Mouse (Mus musculus) limb, embryonic 10.5 days (tissue): ENCODE measurements around the gene Krtap4-13. TPM values are rescaled to one million over a fixed set of nuclear protein-coding genes. Genes with fewer than 3 reads are reported as not detected.
"Not testable (repeated sequence)": the region's sequence is repeated elsewhere in the genome, so short reads cannot be mapped to it uniquely, and the experiment has no call there.

ENCODE experiments used
- DNase-seq: peaks from one replicate; pipeline ENCODE4 v3.0.0-alpha.2; 2017; ENCODE audit warnings: low spot score
- H3K27ac ChIP-seq: fragments of 300-500 bp; sonication (generic); 2 replicates; pipeline ENCODE4 v1.5.1; 2016; ENCODE audit warnings: mild to moderate bottlenecking
- H3K27me3 ChIP-seq: fragments of 300-500 bp; sonication (generic); 2 replicates; pipeline ENCODE4 v1.6.1; 2016; ENCODE audit warnings: low read depth, mild to moderate bottlenecking; ENCODE audit not compliant: poor library complexity, severe bottlenecking
- H3K36me3 ChIP-seq: fragments of 300-500 bp; sonication (generic); 2 replicates; pipeline ENCODE4 v1.6.1; 2016; ENCODE audit warnings: mild to moderate bottlenecking, moderate library complexity
- H3K4me1 ChIP-seq: fragments of 300-500 bp; sonication (generic); 2 replicates; pipeline ENCODE4 v1.6.1; 2016
- H3K4me3 ChIP-seq: fragments of 300-500 bp; sonication (generic); 2 replicates; pipeline ENCODE4 v1.5.1; 2016; ENCODE audit warnings: mild to moderate bottlenecking, moderate library complexity
- H3K9me3 ChIP-seq: fragments of 300-500 bp; sonication (generic); replicated peaks from 2 replicates; pipeline ENCODE4 v1.6.1; 2016; ENCODE audit warnings: mild to moderate bottlenecking
- WGBS: fragments of 180-500 bp; shearing (Covaris S2); methylation state at CpG from one replicate; pipeline ENCODE4 v1.1.7; 2016; 5-methylcytosine and 5-hydroxymethylcytosine counted together
- polyA plus RNA-seq: library from polyadenylated mRNA; unstranded; fragments of >200 nt; fragmentation: Nextera tagmentation; extraction: Ambion mirVana; gene quantifications from 2 replicates; pipeline ENCODE4 v1.2.1, GENCODE M21; 2016

Gene Krtap4-13
- not detected in 2 replicates for polyA plus RNA-seq

DNA sequence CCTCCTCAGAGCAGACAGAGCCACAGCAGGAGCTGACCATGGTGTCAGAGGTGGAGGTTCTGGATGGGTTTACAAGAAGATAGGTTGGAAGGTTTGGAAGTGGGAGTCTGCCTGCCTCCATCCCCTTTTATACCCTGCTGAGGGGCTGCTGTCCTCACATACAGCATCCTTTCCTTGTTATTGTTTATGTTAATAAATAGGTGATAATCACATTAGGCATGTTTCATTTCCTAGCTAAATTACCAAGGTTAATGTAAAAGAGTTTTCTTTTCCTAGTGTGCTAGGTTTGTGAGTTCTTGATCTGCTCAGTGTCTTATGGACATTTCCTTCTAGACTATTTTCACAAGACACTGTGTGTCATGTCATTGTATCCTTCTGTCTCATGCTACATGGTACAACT is at the start of gene Krtap4-13:
Krtap4-13 (minus strand) TSS at position 101 of the 400 bp plus-strand sequence.
- DNase-seq, H3K4me1 ChIP-seq, H3K9me3 ChIP-seq, H3K36me3 ChIP-seq, H3K27me3 ChIP-seq, H3K27ac ChIP-seq, H3K4me3 ChIP-seq: not testable (repeated sequence)

DNA sequence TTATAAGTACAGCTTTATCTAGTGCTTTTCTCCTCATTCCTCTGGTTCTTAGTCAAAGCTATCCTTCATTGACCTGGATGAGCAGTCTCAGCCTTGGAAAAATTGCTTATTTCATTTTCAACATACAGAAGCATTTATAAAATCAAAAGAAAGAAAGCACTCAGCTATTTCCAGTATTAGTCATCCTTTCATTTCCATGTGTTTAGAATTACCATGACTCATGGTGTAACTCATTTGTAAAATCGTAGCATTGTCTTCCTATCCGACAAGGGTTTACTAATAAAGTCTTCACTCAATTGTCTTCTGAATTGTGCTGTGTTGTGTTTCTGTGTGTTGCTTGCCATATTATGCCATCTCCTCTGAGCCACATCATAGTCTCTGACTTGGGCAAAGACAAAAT is 49.1 kb upstream of the Krtap4-13 start:
- DNase-seq, result no peak
- no peaks in the 10 kb centered on the region for H3K27me3 ChIP-seq
- H3K4me3 ChIP-seq, result no peak overlapping the region
- H3K9me3 ChIP-seq, result no peaks in the 10 kb centered on the region
- no peaks in the 10 kb centered on the region for H3K4me1 ChIP-seq
- no peak overlapping the region for H3K27ac ChIP-seq
- 89% methylated on average over 2 of the region's 2 CpGs for WGBS
- no peaks in the 10 kb centered on the region for H3K36me3 ChIP-seq

GRCm38 (mm10) chr11:99857617-99858016 is 47.9 kb upstream of the Krtap4-13 start, which contains the start of gene Gm11568:
TSS of gene Gm11568 (plus strand) at chr11:99857917.
- no peaks in the 10 kb centered on the region for H3K4me1 ChIP-seq
- DNase-seq, result no peak
- H3K36me3 ChIP-seq, result no peaks in the 10 kb centered on the region

DNA sequence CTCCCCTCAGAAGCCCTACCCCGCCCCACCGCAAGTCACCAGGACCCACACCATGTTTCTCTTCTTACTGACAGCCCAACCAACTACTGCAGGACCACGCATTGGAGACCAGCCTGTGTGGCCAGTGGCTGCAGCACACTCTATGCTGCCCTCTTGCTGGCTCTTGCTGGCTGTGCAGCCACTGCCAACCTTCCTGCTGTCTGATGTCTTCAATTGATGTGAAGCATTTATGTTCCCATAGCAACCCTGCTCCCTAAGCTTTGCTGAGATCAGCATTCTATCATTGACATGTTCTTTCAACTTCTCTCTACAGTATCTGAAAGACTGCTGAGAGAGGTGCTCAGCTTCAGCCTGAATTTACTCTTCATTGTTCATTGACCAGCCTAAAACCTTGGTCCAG is 44.4 kb upstream of the Krtap4-13 start:
- Histone ChIP-seq H3K36me3 (no peaks in the 10 kb centered on the region), H3K9me3 (no peaks in the 10 kb centered on the region), H3K27ac (no peak overlapping the region), H3K4me3 (no peak overlapping the region), H3K27me3 (no peaks in the 10 kb centered on the region), H3K4me1 (no peaks in the 10 kb centered on the region)
- DNase-seq, result no peak
- 60% methylated on average over 3 of the region's 3 CpGs for WGBS

More at GRCm38 (mm10) chr11:99857617-99858016, 47.9 kb upstream of the Krtap4-13 start, which contains the start of gene Gm11568:
- no peak within 1 kb of the TSS for H3K4me3 ChIP-seq
- WGBS, result 91% methylated on average over 2 of the region's 2 CpGs
- H3K9me3 ChIP-seq, result no peaks in the 10 kb centered on the region
- H3K27ac ChIP-seq, result no peak within 1 kb of the TSS
- no peaks in the 10 kb centered on the region for H3K27me3 ChIP-seq

GRCm38 (mm10) chr11:99851508-99851907 is 41.8 kb upstream of the Krtap4-13 start, which contains the start of gene Krtap4-16:
TSS of gene Krtap4-16 (minus strand) at chr11:99851608.
- no peak within 1 kb of the TSS for H3K27ac ChIP-seq
- H3K4me1 ChIP-seq, result no peaks in the 10 kb centered on the region

GRCm38 (mm10) chr11:99846746-99847145 is 37.1 kb upstream of the Krtap4-13 start:
- Histone ChIP-seq H3K4me1 (peaks cover 7% of the 10 kb centered on the region; the same call in 1 of the 2 replicates), H3K27ac (no peak overlapping the region), H3K27me3 (no peaks in the 10 kb centered on the region), H3K36me3 (no peaks in the 10 kb centered on the region), H3K4me3 (no peak overlapping the region), H3K9me3 (no peaks in the 10 kb centered on the region)
- 94% methylated on average over 2 of the region's 2 CpGs for WGBS
- no peak for DNase-seq

More at GRCm38 (mm10) chr11:99851508-99851907, 41.8 kb upstream of the Krtap4-13 start, which contains the start of gene Krtap4-16:
- Histone ChIP-seq H3K36me3 (no peaks in the 10 kb centered on the region), H3K9me3 (no peaks in the 10 kb centered on the region), H3K27me3 (no peaks in the 10 kb centered on the region), H3K4me3 (no peak within 1 kb of the TSS)
- DNase-seq, result no peak

DNA sequence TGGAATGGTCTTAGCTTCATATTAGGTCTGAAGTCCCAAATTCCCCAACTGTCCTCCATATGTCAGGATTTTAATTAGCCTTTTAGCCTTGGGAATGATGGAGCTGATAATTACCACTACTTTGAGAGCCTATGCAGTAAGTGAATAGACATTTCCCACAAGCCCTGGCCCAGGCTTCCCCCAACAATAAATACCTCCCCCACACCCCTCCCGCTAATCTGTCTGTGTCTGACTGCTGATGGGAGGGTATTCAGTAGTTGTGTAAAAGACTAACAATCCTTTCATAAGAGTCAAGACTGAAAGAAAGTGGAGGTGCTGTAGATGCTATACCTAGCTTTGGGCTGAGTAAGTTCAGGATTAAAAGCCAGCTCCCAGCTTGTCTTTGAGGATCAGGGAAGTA is 32.5 kb upstream of the Krtap4-13 start:
- WGBS, result 45% methylated on average over 1 of the region's 1 CpGs
- DNase-seq, result no peak
- Histone ChIP-seq H3K4me1 (peaks cover 11% of the 10 kb centered on the region), H3K27me3 (no peaks in the 10 kb centered on the region), H3K4me3 (no peak overlapping the region), H3K27ac (no peak overlapping the region), H3K9me3 (no peaks in the 10 kb centered on the region), H3K36me3 (no peaks in the 10 kb centered on the region)

- WGBS, result 83% methylated on average over 1 of the region's 1 CpGs
Measured at GRCm38 (mm10) chr11:99837966-99838365, 28.3 kb upstream of the Krtap4-13 start, which contains the start of gene 2300003K06Rik. TSS of gene 2300003K06Rik (minus strand) at chr11:99838066.

DNA sequence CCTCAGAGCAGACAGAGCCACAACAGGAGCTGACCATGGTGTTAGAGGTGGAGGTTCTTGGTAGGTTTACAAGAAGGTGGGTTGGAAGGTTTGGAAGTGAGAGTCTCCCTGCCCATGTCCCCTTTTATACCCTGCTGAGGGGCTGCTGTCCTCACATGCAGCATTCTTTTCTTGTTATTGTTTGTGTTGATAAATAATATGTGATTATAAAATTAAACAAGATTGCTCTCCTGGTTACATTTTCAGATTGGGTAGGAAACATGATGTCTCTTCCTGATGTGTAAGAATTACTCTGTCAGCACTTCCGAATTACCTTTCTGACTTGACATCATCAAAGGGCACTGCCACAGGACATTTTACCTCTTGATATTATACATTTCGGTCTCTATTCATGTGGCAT is 5.9 kb upstream of the Krtap4-13 start, which contains the start of gene Gm11564:
Gm11564 (minus strand) TSS at position 101 of the 400 bp plus-strand sequence.
- not testable (repeated sequence) for DNase-seq, H3K27me3 ChIP-seq, H3K36me3 ChIP-seq, H3K4me3 ChIP-seq, H3K27ac ChIP-seq, H3K4me1 ChIP-seq, H3K9me3 ChIP-seq
- 95% methylated on average over 2 of the region's 2 CpGs for WGBS

More at GRCm38 (mm10) chr11:99837966-99838365, 28.3 kb upstream of the Krtap4-13 start, which contains the start of gene 2300003K06Rik:
- H3K4me1 ChIP-seq, result peaks cover 11% of the 10 kb centered on the region
- no peak within 1 kb of the TSS for H3K27ac ChIP-seq
- no peak within 1 kb of the TSS for H3K4me3 ChIP-seq
- H3K36me3 ChIP-seq, result no peaks in the 10 kb centered on the region
- H3K27me3 ChIP-seq, result no peaks in the 10 kb centered on the region
- no peak for DNase-seq
- no peaks in the 10 kb centered on the region for H3K9me3 ChIP-seq

- WGBS, result no CpG with 5 or more reads among the region's 1 CpGs
- H3K4me3 ChIP-seq, H3K27ac ChIP-seq, H3K9me3 ChIP-seq, DNase-seq, H3K27me3 ChIP-seq, H3K4me1 ChIP-seq, H3K36me3 ChIP-seq: not testable (repeated sequence)
Measured at GRCm38 (mm10) chr11:99804346-99804745, 5.3 kb downstream of the Krtap4-13 start, which contains the start of gene Gm11554. TSS of gene Gm11554 (minus strand) at chr11:99804446.

GRCm38 (mm10) chr11:99798832-99799231 is 10.9 kb downstream of the Krtap4-13 start, which contains the start of gene Gm11569:
TSS of gene Gm11569 (minus strand) at chr11:99798932.
- H3K4me3 ChIP-seq, H3K4me1 ChIP-seq, DNase-seq, H3K27ac ChIP-seq, H3K9me3 ChIP-seq, H3K27me3 ChIP-seq, H3K36me3 ChIP-seq: not testable (repeated sequence)
- no CpG with 5 or more reads among the region's 1 CpGs for WGBS

GRCm38 (mm10) chr11:99793367-99793766 is 16.3 kb downstream of the Krtap4-13 start, which contains the start of gene Gm11596:
TSS of gene Gm11596 (minus strand) at chr11:99793467.
- Histone ChIP-seq H3K27ac (no peak within 1 kb of the TSS), H3K4me1 (no peaks in the 10 kb centered on the region), H3K9me3 (no peaks in the 10 kb centered on the region), H3K4me3 (no peak within 1 kb of the TSS), H3K36me3 (no peaks in the 10 kb centered on the region), H3K27me3 (no peaks in the 10 kb centered on the region)
- 86% methylated on average over 2 of the region's 2 CpGs for WGBS
- no peak for DNase-seq

DNA sequence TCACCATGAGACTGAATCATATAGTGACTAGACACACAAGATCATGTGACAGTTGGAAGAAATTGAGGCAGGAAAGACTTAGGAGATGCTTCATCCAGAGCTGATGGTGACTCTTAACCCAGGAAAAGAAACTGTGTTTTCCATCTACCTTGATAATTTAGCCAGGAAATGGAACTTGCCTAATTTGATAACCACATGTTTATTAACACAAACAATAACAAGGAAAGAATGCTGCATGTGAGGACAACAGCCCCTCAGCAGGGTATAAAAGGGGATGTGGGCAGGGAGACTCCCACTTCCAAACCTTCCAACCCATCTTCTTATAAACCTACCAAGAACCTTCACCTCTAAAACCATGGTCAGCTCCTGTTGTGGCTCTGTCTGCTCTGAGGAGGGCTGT is 24.8 kb downstream of the Krtap4-13 start, which contains the start of gene Krtap4-9:
Krtap4-9 (plus strand) TSS at position 301 of the 400 bp plus-strand sequence.
- not testable (repeated sequence) for H3K4me3 ChIP-seq, DNase-seq, H3K27me3 ChIP-seq, H3K36me3 ChIP-seq, H3K9me3 ChIP-seq, H3K4me1 ChIP-seq, H3K27ac ChIP-seq
